ENCODE assay signal across 12 mouse cellular contexts in genomic region chr3:121345643-121346000, GRCm38 (mm10). TPM values are rescaled to one million over a fixed set of nuclear protein-coding genes. Genes with fewer than 3 reads are reported as not detected.
DNase-seq lines count a peak whose midpoint lies in the region; ATAC-seq and TF ChIP-seq lines count a peak whose summit lies in the region.
"Had no signal": no experiment of that assay in that cellular context is flagged by ENCODE, and none has a peak within 500 bp of the region (broad histone marks: within the 10 kb centered on the region; RNA-seq: fewer than 3 reads in every experiment).

No protein-coding gene starts in this region.

- TF ChIP-seq CTCF in gastrocnemius, adult 2 months (IDR thresholded peaks at IDR 0.05), result no peak
- TF ChIP-seq CTCF in lung, postnatal 0 days (IDR thresholded peaks at IDR 0.05), result no peak
- TF ChIP-seq CTCF in layer of hippocampus, adult 2 months (conservative IDR thresholded peaks at IDR 0.05), result no peak

- H3K4me1 ChIP-seq in lung, postnatal 0 days (ENCODE audit: insufficient read depth, low read depth, low read length), result peaks cover 8% of the 10 kb centered on the region; the same call in 1 of the 2 replicates
- peaks cover 26% of the 10 kb centered on the region for H3K4me1 ChIP-seq in stomach, embryonic 14.5 days (ENCODE audit: control insufficient read depth, insufficient read depth, low read length)

- no peaks in the 10 kb centered on the region for H3K27me3 ChIP-seq in lung, postnatal 0 days (replicated peaks; ENCODE audit: insufficient read depth, low read length)
- H3K27me3 ChIP-seq in stomach, embryonic 14.5 days (ENCODE audit: control insufficient read depth, insufficient read depth, low read length), result no peaks in the 10 kb centered on the region

- H3K9ac ChIP-seq in lung, postnatal 0 days (replicated peaks; ENCODE audit: low read depth), result no peak overlapping the region
- no peak overlapping the region for H3K9ac ChIP-seq in stomach, embryonic 14.5 days (replicated peaks; ENCODE audit: low read depth, low read length)

- H3K27ac ChIP-seq in gastrocnemius, adult 2 months, result 0 out of 2 replicates have a peak overlapping the region, but pooled peaks have one; percentile 51
- H3K27ac ChIP-seq in lung, postnatal 0 days (ENCODE audit: low read length), result 0 out of 2 replicates have a peak overlapping the region, but pooled peaks have one; percentile 6
- H3K27ac ChIP-seq in stomach, embryonic 14.5 days (ENCODE audit: low read length), result peak overlapping the region; percentile 66; the same call in 1 of the 2 replicates
- H3K27ac ChIP-seq in layer of hippocampus, adult 2 months, result no peak overlapping the region

- no peaks in the 10 kb centered on the region for H3K9me3 ChIP-seq in lung, postnatal 0 days (ENCODE audit: low read length)
- H3K9me3 ChIP-seq in stomach, embryonic 14.5 days (ENCODE audit: control insufficient read depth, low read depth, low read length), result no peaks in the 10 kb centered on the region
- H3K9me3 ChIP-seq: G1E had no signal

- intact Hi-C loops in gastrocnemius, adult 2 months (cut with DNase I), result no loop called here
- intact Hi-C loops in gastrocnemius, postnatal 36 days (cut with DNase I), result no loop called here

- H3K36me3 ChIP-seq in lung, postnatal 0 days (ENCODE audit: insufficient read depth, low read length), result no peaks in the 10 kb centered on the region
- H3K36me3 ChIP-seq in stomach, embryonic 14.5 days (ENCODE audit: control insufficient read depth, insufficient read depth, low read length), result no peaks in the 10 kb centered on the region

- TF ChIP-seq EP300 in lung, postnatal 0 days (IDR thresholded peaks at IDR 0.05), result no peak

- no peak for ATAC-seq in lung, postnatal 0 days
- ATAC-seq in stomach, embryonic 14.5 days (ENCODE audit: insufficient number of reproducible peaks, insufficient read depth, low FRiP score, low read depth), result 0 out of 2 replicates have a peak, but pooled peaks have one; percentile 5

- no peak overlapping the region for H3K4me3 ChIP-seq in gastrocnemius, adult 2 months
- no peak overlapping the region for H3K4me3 ChIP-seq in lung, postnatal 0 days (ENCODE audit: low read depth, low read length)
- H3K4me3 ChIP-seq in stomach, embryonic 14.5 days (ENCODE audit: low read depth, low read length), result no peak overlapping the region
- no peak overlapping the region for H3K4me3 ChIP-seq in layer of hippocampus, adult 2 months

- H3K4me2 ChIP-seq in lung, postnatal 0 days (replicated peaks; ENCODE audit: low read depth, low read length), result no peak overlapping the region
- no peak overlapping the region for H3K4me2 ChIP-seq in stomach, embryonic 14.5 days (replicated peaks; ENCODE audit: low read depth, low read length)

- no peak for DNase-seq in gastrocnemius, adult 2 months
- DNase-seq in gastrocnemius, postnatal 36 days, result no peak
- no peak for DNase-seq in lung, postnatal 0 days (ENCODE audit: low spot score)
- DNase-seq in lung, postnatal 25 days (ENCODE audit: low spot score), result no peak
- peak; percentile 26 for DNase-seq in kidney, postnatal 14 days
- no peak for DNase-seq in layer of hippocampus, adult 2 months (ENCODE audit: low spot score in 2 of 2)
- DNase-seq in cerebellum, adult 9-11 months, result no peak
- DNase-seq: cerebellum, adult 11 months; heart, postnatal 10 days; midbrain, embryonic 14.5 days had no signal

- 41% methylated on average over 6 of the region's 6 CpGs for WGBS in lung, postnatal 0 days
- WGBS in stomach, embryonic 14.5 days, result 42% methylated on average over 6 of the region's 6 CpGs

RNA-seq across cellular contexts. Expression of gene Alg14, which starts 54.0 kb away (rescaled TPM):
- 1 to 10 TPM; 7.5 to 7.7 TPM for total RNA-seq in gastrocnemius, adult 2 months (2021)
- total RNA-seq in gastrocnemius, postnatal 36 days (2021), result 1 to 10 TPM; 7.0 to 8.7 TPM
- 33.4 and 36.6 TPM in 2 replicates for polyA plus RNA-seq in lung, postnatal 0 days (2015; fragmentation: Nextera tagmentation; extraction: Ambion mirVana)
- polyA plus RNA-seq in stomach, embryonic 14.5 days (2014; fragmentation: Nextera tagmentation; extraction: Ambion mirVana), result 44.2 and 54.1 TPM in 2 replicates
- 10 to 100 TPM in 1 of 2 experiments, 1 to 10 TPM in 1; 9.8 to 13.6 TPM for total RNA-seq in layer of hippocampus, adult 2 months (2021)
